Mouse (Mus musculus) MEL (cell line): ENCODE results near the gene Zfp771.

Source experiments
- MAZ ChIP-seq: IDR thresholded peaks from 2 replicates; pipeline ENCODE4 v1.6.1; 2012; ENCODE audit warnings: low read depth, mild to moderate bottlenecking, inconsistent platforms, low read length, improper control_type of control experiment
- POLR2AphosphoS5 ChIP-seq: IDR thresholded peaks from 2 replicates; pipeline ENCODE4 v1.6.1; 2012; ENCODE audit warnings: low read depth, borderline replicate concordance, mild to moderate bottlenecking, inconsistent platforms, low read length, moderate library complexity, mixed read lengths
- RCOR1 ChIP-seq: IDR thresholded peaks from 2 replicates; pipeline ENCODE4 v1.6.1; 2012; ENCODE audit warnings: low read depth, mild to moderate bottlenecking, inconsistent platforms, low read length, improper control_type of control experiment
- USF1 ChIP-seq: IDR thresholded peaks from 2 replicates; pipeline ENCODE4 v1.6.1; 2014; ENCODE audit warnings: low read depth, mild to moderate bottlenecking, inconsistent platforms, low read length, improper control_type of control experiment, moderate library complexity

DNA sequence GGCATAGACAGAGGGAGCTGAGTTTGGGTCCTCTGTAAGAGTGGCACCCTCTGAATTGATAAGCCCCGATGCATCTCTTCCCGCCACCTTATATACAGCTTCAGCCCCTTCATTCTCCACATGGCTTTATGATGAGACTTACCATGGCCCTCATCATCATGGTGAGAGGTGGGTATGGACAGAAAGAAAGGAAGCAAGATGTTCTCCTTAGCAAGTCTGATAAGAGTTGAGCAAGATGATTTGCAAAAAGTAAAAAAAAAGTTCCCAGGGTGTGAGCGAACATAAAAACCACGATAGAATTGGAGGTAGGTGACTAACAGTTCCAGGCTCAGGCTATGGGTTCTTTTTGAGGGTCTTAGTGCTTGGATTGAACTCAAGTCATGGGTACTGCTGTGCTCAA lies 25.4 kb upstream of the Zfp771 start:
- TF ChIP-seq MAZ: 0 out of 2 replicates have a peak, but pooled peaks have one; percentile 10
- TF ChIP-seq RCOR1: no peak
- TF ChIP-seq USF1: no peak
- no peak for TF ChIP-seq POLR2AphosphoS5
